Mouse (Mus musculus) cortical plate, adult 2 months (tissue): Measurements from ENCODE around the gene Il2rg.

Experiments used
- CTCF ChIP-seq: fragments of 200-500 bp; IDR thresholded peaks from 2 replicates; pipeline ENCODE4 v1.5.1; 2011; ENCODE audit warnings: mild to moderate bottlenecking, control low read depth, low read length; ENCODE audit not compliant: insufficient read depth; ENCODE audit errors: extremely low read depth
- POLR2A ChIP-seq: fragments of 200-500 bp; IDR thresholded peaks from 2 replicates; pipeline ENCODE4 v1.6.1; 2011; ENCODE audit warnings: mild to moderate bottlenecking, low read length, control low read depth; ENCODE audit not compliant: insufficient read depth; ENCODE audit errors: extremely low read depth

DNA sequence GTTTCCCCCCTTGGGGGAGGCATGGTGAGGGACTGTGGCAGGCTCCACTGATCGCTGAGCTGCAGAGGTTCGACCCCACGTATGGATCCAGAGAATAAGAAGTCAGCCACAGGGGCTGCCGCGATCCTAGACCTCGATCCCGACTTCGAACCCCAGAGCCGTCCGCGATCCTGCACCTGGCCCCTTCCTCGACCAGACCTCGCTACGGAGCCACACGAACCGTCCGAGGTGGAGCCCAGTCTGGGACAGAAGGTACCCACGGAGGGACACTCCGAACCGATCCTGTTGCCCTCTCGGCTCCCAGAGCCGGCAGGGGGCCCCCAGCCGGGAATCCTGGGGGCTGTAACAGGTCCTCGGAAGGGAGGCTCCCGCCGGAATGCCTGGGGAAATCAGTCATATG, 13.3 kb downstream of the Il2rg start:
- TF ChIP-seq CTCF (no peak), POLR2A (no peak)
